Mouse (Mus musculus): ENCODE measurements around the gene Ly86. TPM values are rescaled to one million over a fixed set of nuclear protein-coding genes. Genes with fewer than 3 reads are reported as not detected.

Gene Ly86
- total and polyA plus RNA-seq, 2 experiments: 4.4 to 8.6 TPM

- Histone ChIP-seq H3K36me3 (ENCODE audit: control insufficient read depth, insufficient read depth, low read length) (no peaks in the 10 kb centered on the region), H3K27ac (replicated peaks; ENCODE audit: insufficient read depth, low read depth, low read length) (no peak overlapping the region), H3K4me3 (ENCODE audit: insufficient read depth, low read depth, low read length) (no peak overlapping the region), H3K9ac (ENCODE audit: low read depth, low read length) (no peak overlapping the region), H3K4me1 (ENCODE audit: control insufficient read depth, insufficient read depth, low read length) (0 out of 2 replicates have a peak, but pooled peaks cover under 1% of the 10 kb centered on the region), H3K79me2 (ENCODE audit: control insufficient read depth, insufficient read depth, low read length) (no peaks in the 10 kb centered on the region), H3K27me3 (ENCODE audit: control insufficient read depth, insufficient read depth, low read length) (no peaks in the 10 kb centered on the region)
- no peak for TF ChIP-seq CTCF (IDR thresholded peaks at IDR 0.05; ENCODE audit: low read depth, low read length)
- no peak for TF ChIP-seq POLR2A (IDR thresholded peaks at IDR 0.05; ENCODE audit: extremely low read depth, insufficient read depth, low read length)
- no peak for DNase-seq (ENCODE audit: extremely low read depth, low read depth, low spot score)
- WGBS: 79% methylated on average over 8 of the region's 8 CpGs
Observed at GRCm38 (mm10) chr13:37429661-37430271, 84.8 kb downstream of the Ly86 start.

GRCm38 (mm10) chr13:37431707-37432106, 86.7 kb downstream of the Ly86 start:
- H3K4me3 ChIP-seq (ENCODE audit: insufficient read depth, low read depth, low read length): no peak overlapping the region
- no peak overlapping the region for H3K27ac ChIP-seq (replicated peaks; ENCODE audit: insufficient read depth, low read depth, low read length)
- H3K27me3 ChIP-seq (ENCODE audit: control insufficient read depth, insufficient read depth, low read length): no peaks in the 10 kb centered on the region
- no peak for DNase-seq (ENCODE audit: extremely low read depth, low read depth, low spot score)
- TF ChIP-seq CTCF (IDR thresholded peaks at IDR 0.05; ENCODE audit: low read depth, low read length) (no peak), POLR2A (IDR thresholded peaks at IDR 0.05; ENCODE audit: extremely low read depth, insufficient read depth, low read length) (no peak)
- WGBS: 63% methylated on average over 2 of the region's 2 CpGs
- no peaks in the 10 kb centered on the region for H3K36me3 ChIP-seq (ENCODE audit: control insufficient read depth, insufficient read depth, low read length)
- H3K79me2 ChIP-seq (ENCODE audit: control insufficient read depth, insufficient read depth, low read length): no peaks in the 10 kb centered on the region
- no peak overlapping the region for H3K9ac ChIP-seq (ENCODE audit: low read depth, low read length)
- H3K4me1 ChIP-seq (ENCODE audit: control insufficient read depth, insufficient read depth, low read length): 0 out of 2 replicates have a peak, but pooled peaks cover 2% of the 10 kb centered on the region

- H3K36me3 ChIP-seq (ENCODE audit: control insufficient read depth, insufficient read depth, low read length): no peaks in the 10 kb centered on the region
- TF ChIP-seq POLR2A (IDR thresholded peaks at IDR 0.05; ENCODE audit: extremely low read depth, insufficient read depth, low read length): no peak
- no peak for TF ChIP-seq CTCF (IDR thresholded peaks at IDR 0.05; ENCODE audit: low read depth, low read length)
- H3K27ac ChIP-seq (replicated peaks; ENCODE audit: insufficient read depth, low read depth, low read length): no peak overlapping the region
- H3K4me1 ChIP-seq (ENCODE audit: control insufficient read depth, insufficient read depth, low read length): 0 out of 2 replicates have a peak, but pooled peaks cover 2% of the 10 kb centered on the region
- no peaks in the 10 kb centered on the region for H3K79me2 ChIP-seq (ENCODE audit: control insufficient read depth, insufficient read depth, low read length)
- no peaks in the 10 kb centered on the region for H3K27me3 ChIP-seq (ENCODE audit: control insufficient read depth, insufficient read depth, low read length)
- DNase-seq (ENCODE audit: extremely low read depth, low read depth, low spot score): no peak
- H3K4me3 ChIP-seq (ENCODE audit: insufficient read depth, low read depth, low read length): no peak overlapping the region
- H3K9ac ChIP-seq (ENCODE audit: low read depth, low read length): no peak overlapping the region
- WGBS: 55% methylated on average over 4 of the region's 4 CpGs
Observed at GRCm38 (mm10) chr13:37432653-37433052, 87.6 kb downstream of the Ly86 start.

- Histone ChIP-seq H3K27me3 (ENCODE audit: control insufficient read depth, insufficient read depth, low read length) (no peaks in the 10 kb centered on the region), H3K9ac (ENCODE audit: low read depth, low read length) (no peak overlapping the region), H3K4me1 (ENCODE audit: control insufficient read depth, insufficient read depth, low read length) (0 out of 2 replicates have a peak, but pooled peaks cover 2% of the 10 kb centered on the region), H3K4me3 (ENCODE audit: insufficient read depth, low read depth, low read length) (no peak overlapping the region), H3K79me2 (ENCODE audit: control insufficient read depth, insufficient read depth, low read length) (no peaks in the 10 kb centered on the region), H3K36me3 (ENCODE audit: control insufficient read depth, insufficient read depth, low read length) (no peaks in the 10 kb centered on the region), H3K27ac (replicated peaks; ENCODE audit: insufficient read depth, low read depth, low read length) (no peak overlapping the region)
- WGBS: 60% methylated on average over 3 of the region's 3 CpGs
- no peak for DNase-seq (ENCODE audit: extremely low read depth, low read depth, low spot score)
- no peak for TF ChIP-seq CTCF (IDR thresholded peaks at IDR 0.05; ENCODE audit: low read depth, low read length)
- no peak for TF ChIP-seq POLR2A (IDR thresholded peaks at IDR 0.05; ENCODE audit: extremely low read depth, insufficient read depth, low read length)
Observed at GRCm38 (mm10) chr13:37433142-37433541, 88.1 kb downstream of the Ly86 start.

- Histone ChIP-seq H3K4me1 (ENCODE audit: control insufficient read depth, insufficient read depth, low read length) (0 out of 2 replicates have a peak, but pooled peaks cover 2% of the 10 kb centered on the region), H3K27me3 (ENCODE audit: control insufficient read depth, insufficient read depth, low read length) (no peaks in the 10 kb centered on the region), H3K79me2 (ENCODE audit: control insufficient read depth, insufficient read depth, low read length) (no peaks in the 10 kb centered on the region), H3K4me3 (ENCODE audit: insufficient read depth, low read depth, low read length) (no peak overlapping the region), H3K36me3 (ENCODE audit: control insufficient read depth, insufficient read depth, low read length) (no peaks in the 10 kb centered on the region), H3K9ac (ENCODE audit: low read depth, low read length) (no peak overlapping the region), H3K27ac (replicated peaks; ENCODE audit: insufficient read depth, low read depth, low read length) (no peak overlapping the region)
- DNase-seq (ENCODE audit: extremely low read depth, low read depth, low spot score): no peak
- 10% methylated on average over 3 of the region's 3 CpGs for WGBS
- TF ChIP-seq POLR2A (IDR thresholded peaks at IDR 0.05; ENCODE audit: extremely low read depth, insufficient read depth, low read length) (no peak), CTCF (IDR thresholded peaks at IDR 0.05; ENCODE audit: low read depth, low read length) (no peak)
Observed at GRCm38 (mm10) chr13:37433730-37434129, 88.7 kb downstream of the Ly86 start.

GRCm38 (mm10) chr13:37434137-37434772, 89.2 kb downstream of the Ly86 start:
- H3K4me3 ChIP-seq (ENCODE audit: insufficient read depth, low read depth, low read length): peak overlapping the region; percentile 39
- 5% methylated on average over 19 of the region's 19 CpGs for WGBS
- no peaks in the 10 kb centered on the region for H3K79me2 ChIP-seq (ENCODE audit: control insufficient read depth, insufficient read depth, low read length)
- peak overlapping the region; percentile 29 for H3K9ac ChIP-seq (ENCODE audit: low read depth, low read length)
- 0 out of 2 replicates have a peak, but pooled peaks cover 2% of the 10 kb centered on the region for H3K4me1 ChIP-seq (ENCODE audit: control insufficient read depth, insufficient read depth, low read length)
- H3K36me3 ChIP-seq (ENCODE audit: control insufficient read depth, insufficient read depth, low read length): no peaks in the 10 kb centered on the region
- H3K27me3 ChIP-seq (ENCODE audit: control insufficient read depth, insufficient read depth, low read length): no peaks in the 10 kb centered on the region
- peak overlapping the region; percentile 46 for H3K27ac ChIP-seq (replicated peaks; ENCODE audit: insufficient read depth, low read depth, low read length)
- TF ChIP-seq POLR2A (IDR thresholded peaks at IDR 0.05; ENCODE audit: extremely low read depth, insufficient read depth, low read length) (no peak), CTCF (IDR thresholded peaks at IDR 0.05; ENCODE audit: low read depth, low read length) (peak; percentile 60)
- DNase-seq (ENCODE audit: extremely low read depth, low read depth, low spot score): peak; percentile 62
